Mouse (Mus musculus) gastrocnemius, adult 2 months (tissue): ENCODE results near the gene Prrt2. TPM values are rescaled to one million over a fixed set of nuclear protein-coding genes. Genes with fewer than 3 reads are reported as not detected.

Source experiments
- DNase-seq: peaks from one replicate; pipeline ENCODE4 v3.0.0; 2022
- H3K27ac ChIP-seq: fragments of 200-600 bp; 2 replicates; pipeline ENCODE4 v1.8.1; 2022; ENCODE audit warnings: mild to moderate bottlenecking
- H3K4me3 ChIP-seq: fragments of 200-600 bp; 2 replicates; pipeline ENCODE4 v1.8.1; 2022; ENCODE audit warnings: mild to moderate bottlenecking, moderate library complexity
- CTCF ChIP-seq: fragments of 200-600 bp; IDR thresholded peaks from 2 replicates; pipeline ENCODE4 v1.8.1; 2022; ENCODE audit warnings: antibody characterized with exemption, mild to moderate bottlenecking, moderate library complexity
- intact Hi-C: fragments of 180-260 bp; cut with DNase I; formaldehyde crosslinking; loops from one replicate; pipeline ENCODE4 v1.15.1; 2025
- total RNA-seq, 2 experiments: library from RNA; stranded (reverse); gene quantifications; 2 replicates each; pipeline ENCODE4 v1.2.3; 2021

Gene Prrt2
- total RNA-seq, 2 experiments from 2014 or later = 0.14 to 0.61 TPM

GRCm38 (mm10) chr7:127025556-127026160 lies 4.6 kb upstream of the Prrt2 start:
- no peak for TF ChIP-seq CTCF
- intact Hi-C loops = loop anchor here (5.0 to 10.0 kb wide), 4 partner anchors 77 to 271 kb away; partner anchors contain the start of gene Mapk3
- Histone ChIP-seq H3K4me3 (peak overlapping the region; percentile 95), H3K27ac (peak overlapping the region; percentile 94)
- peak; percentile 71 for DNase-seq

- H3K27ac ChIP-seq = peak overlapping the region; percentile 94
- DNase-seq = peak; percentile 86
- H3K4me3 ChIP-seq = peak overlapping the region; percentile 95
- intact Hi-C loops = loop anchor here (5.0 to 10.0 kb wide), 4 partner anchors 77 to 270 kb away; partner anchors contain the start of gene Mapk3
- peak; percentile 61 for TF ChIP-seq CTCF
Observed at GRCm38 (mm10) chr7:127024755-127025555, 3.9 kb upstream of the Prrt2 start.

- intact Hi-C loops = loop anchor here (10.0 kb wide), 1 partner anchor 269 kb away; the partner anchor contains the start of gene Mapk3
- peak; percentile 28 for DNase-seq
- H3K27ac ChIP-seq = peak overlapping the region; percentile 94
Observed at GRCm38 (mm10) chr7:127023896-127024690, 3.1 kb upstream of the Prrt2 start.

GRCm38 (mm10) chr7:127023272-127023691 lies 2.3 kb upstream of the Prrt2 start:
- TF ChIP-seq CTCF = no peak
- intact Hi-C loops = loop anchor here (10.0 kb wide), 1 partner anchor 268 kb away; the partner anchor contains the start of gene Mapk3
- 0 out of 2 replicates have a peak overlapping the region, but pooled peaks have one; percentile 4 for H3K4me3 ChIP-seq
- H3K27ac ChIP-seq = no peak overlapping the region
- peak; percentile 24 for DNase-seq

More at GRCm38 (mm10) chr7:127023896-127024690, 3.1 kb upstream of the Prrt2 start:
- no peak for TF ChIP-seq CTCF
- H3K4me3 ChIP-seq = peak overlapping the region; percentile 95

GRCm38 (mm10) chr7:127022528-127023271 lies 1.7 kb upstream of the Prrt2 start:
- no peak for TF ChIP-seq CTCF
- intact Hi-C loops = loop anchor here (10.0 kb wide), 1 partner anchor 268 kb away; the partner anchor contains the start of gene Mapk3
- Histone ChIP-seq H3K4me3 (no peak overlapping the region), H3K27ac (no peak overlapping the region)
- DNase-seq = no peak

- Histone ChIP-seq H3K27ac (peak overlapping the region; percentile 67), H3K4me3 (peak overlapping the region; percentile 71)
- DNase-seq = no peak
- intact Hi-C loops = loop anchor here (10.0 kb wide), 1 partner anchor 267 kb away; the partner anchor contains the start of gene Mapk3
- no peak for TF ChIP-seq CTCF
Observed at GRCm38 (mm10) chr7:127021563-127022527, 834 bp upstream of the Prrt2 start.

- DNase-seq = no peak
- TF ChIP-seq CTCF = no peak
- intact Hi-C loops = loop anchor here (10.0 kb wide), 1 partner anchor 266 kb away; the partner anchor contains the start of gene Mapk3
- H3K27ac ChIP-seq = peak overlapping the region; percentile 67
- H3K4me3 ChIP-seq = peak overlapping the region; percentile 71
Observed at GRCm38 (mm10) chr7:127020491-127020890, 520 bp downstream of the Prrt2 start.

GRCm38 (mm10) chr7:127020031-127020430 lies 980 bp downstream of the Prrt2 start:
- Histone ChIP-seq H3K4me3 (peak overlapping the region; percentile 71), H3K27ac (peak overlapping the region; percentile 67)
- DNase-seq = no peak
- intact Hi-C loops = loop anchor here (10.0 kb wide), 1 partner anchor 265 kb away; the partner anchor contains the start of gene Mapk3
- no peak for TF ChIP-seq CTCF

GRCm38 (mm10) chr7:127019306-127019960 lies 1.6 kb downstream of the Prrt2 start:
- DNase-seq = no peak
- peak overlapping the region; percentile 67 for H3K27ac ChIP-seq
- TF ChIP-seq CTCF = no peak
- H3K4me3 ChIP-seq = peak overlapping the region; percentile 71
- intact Hi-C loops = no loop called here
